Mouse (Mus musculus) lung, adult 2 months (tissue): ENCODE data around the gene Cntd1.

ENCODE experiments used
- CTCF ChIP-seq: fragments of 200-500 bp; IDR thresholded peaks from 2 replicates; pipeline ENCODE4 v1.5.1; 2011; ENCODE audit warnings: mild to moderate bottlenecking, low read length, control low read depth; ENCODE audit not compliant: insufficient read depth
- POLR2A ChIP-seq: fragments of 200-500 bp; IDR thresholded peaks from 2 replicates; pipeline ENCODE4 v1.6.1; 2011; ENCODE audit warnings: low read depth, mild to moderate bottlenecking, control low read depth, low read length, borderline replicate concordance; ENCODE audit errors: extremely low read depth

DNA sequence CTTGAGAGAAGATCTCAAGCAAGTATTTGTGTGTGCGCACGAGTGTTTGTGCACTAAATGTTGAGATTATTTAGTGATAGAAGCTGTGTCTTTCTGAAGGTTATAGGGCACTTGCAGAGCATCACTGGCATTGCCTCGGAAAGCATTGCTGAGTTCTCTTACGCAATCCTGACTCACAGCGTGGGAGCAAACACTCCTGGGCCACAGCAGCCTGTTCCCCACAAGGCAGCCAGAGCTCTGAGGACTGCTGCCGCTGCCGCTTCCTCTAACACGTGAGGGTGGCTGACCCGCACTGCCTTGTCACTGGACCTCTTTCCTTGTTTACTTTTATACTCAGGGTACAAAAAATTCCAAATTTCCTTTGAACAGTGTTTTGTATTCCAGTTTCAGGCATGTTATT lies 8.5 kb downstream of the Cntd1 start:
- TF ChIP-seq CTCF = no peak
- peak; percentile 10; the same call in 1 of the 2 replicates for TF ChIP-seq POLR2A
